Mouse (Mus musculus) spleen, adult 12 weeks (tissue): ENCODE data around the gene Cyp2b10.
"Not testable (repeated sequence)": the region's sequence is repeated elsewhere in the genome, so short reads cannot be mapped to it uniquely, and the experiment has no call there.

Source experiments
- DNase-seq: peaks from one replicate; pipeline ENCODE4 v3.0.0; 2022; ENCODE audit warnings: low spot score

Cyp2b10 gene

GRCm38 (mm10) chr7:25916116-25916515 lies 18.7 kb downstream of the Cyp2b10 start:
- DNase-seq: no peak

GRCm38 (mm10) chr7:25917271-25917670 lies 19.9 kb downstream of the Cyp2b10 start:
- DNase-seq: not testable (repeated sequence)

DNA sequence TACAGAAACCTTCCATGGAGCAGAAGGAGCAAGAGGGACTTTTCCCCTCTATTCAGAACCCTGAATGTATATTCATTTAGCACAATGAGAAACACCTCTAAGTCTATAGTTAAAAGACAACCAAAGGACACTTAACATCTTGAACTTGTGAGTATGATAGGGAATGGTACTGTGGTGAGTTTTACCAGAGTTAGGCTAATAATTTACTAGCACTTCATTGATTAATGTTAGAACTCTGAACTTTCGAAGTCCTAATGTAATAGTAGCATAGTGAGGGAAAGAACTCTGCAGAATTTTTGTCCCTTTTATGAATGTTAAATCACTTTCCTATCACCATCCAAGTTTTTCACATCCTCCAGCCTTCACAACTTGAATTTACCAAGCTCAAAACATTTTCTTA lies 22.0 kb downstream of the Cyp2b10 start:
- no peak for DNase-seq

DNA sequence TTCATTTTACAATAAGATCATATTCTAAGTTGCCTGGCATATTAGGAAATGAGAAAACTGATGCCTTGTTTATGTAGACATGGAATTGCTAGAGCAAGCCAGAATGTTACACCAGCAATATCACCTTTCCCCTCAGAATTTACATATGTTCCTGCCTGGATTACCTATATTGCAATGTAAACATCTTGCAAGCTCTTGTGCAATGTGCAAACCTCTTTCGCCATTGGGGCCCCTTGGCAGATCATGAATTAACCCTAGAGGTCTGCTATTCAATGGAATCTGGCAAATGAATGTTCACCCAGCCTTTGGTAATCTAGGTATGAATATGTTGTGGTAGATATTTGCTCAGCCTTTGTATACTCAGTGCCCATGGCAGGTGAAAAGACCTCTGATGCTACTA lies 47.9 kb downstream of the Cyp2b10 start:
- no peak for DNase-seq
